Mouse (Mus musculus): Measurements from ENCODE around the gene Taf11.

Taf11 gene

GRCm38 (mm10) chr17:27920676-27921075, 11.0 kb upstream of the Taf11 start:
- 64% methylated on average over 4 of the region's 4 CpGs for WGBS

- WGBS: 89% methylated on average over 4 of the region's 4 CpGs
These were observed 6.7 kb upstream of the Taf11 start for GRCm38 (mm10) chr17:27916366-27916765.

GRCm38 (mm10) chr17:27914742-27915141, 5.1 kb upstream of the Taf11 start:
- 95% methylated on average over 4 of the region's 4 CpGs for WGBS

- 90% methylated on average over 7 of the region's 7 CpGs for WGBS
These were observed 1.7 kb upstream of the Taf11 start for GRCm38 (mm10) chr17:27911371-27911770.

GRCm38 (mm10) chr17:27908888-27909621, 589 bp downstream of the Taf11 start, which contains the start of gene Anks1:
Gene Anks1 (plus strand): TSS chr17:27909306.
- 0% methylated on average over 73 of the region's 78 CpGs for WGBS

GRCm38 (mm10) chr17:27908206-27908887, 1.3 kb downstream of the Taf11 start:
- WGBS: 0% methylated on average over 12 of the region's 12 CpGs

- WGBS: under 1% methylated on average over 45 of the region's 45 CpGs
These were observed 2.0 kb downstream of the Taf11 start for GRCm38 (mm10) chr17:27907512-27908205.

- 77% methylated on average over 19 of the region's 19 CpGs for WGBS
These were observed 23.0 kb downstream of the Taf11 start for GRCm38 (mm10) chr17:27886499-27887210.

- 95% methylated on average over 6 of the region's 6 CpGs for WGBS
These were observed 25.6 kb downstream of the Taf11 start for GRCm38 (mm10) chr17:27883994-27884393.

- WGBS: 89% methylated on average over 8 of the region's 8 CpGs
These were observed 26.5 kb downstream of the Taf11 start for GRCm38 (mm10) chr17:27883129-27883528.

GRCm38 (mm10) chr17:27881518-27881917, 28.1 kb downstream of the Taf11 start:
- 61% methylated on average over 11 of the region's 11 CpGs for WGBS

GRCm38 (mm10) chr17:27874510-27874909, 35.1 kb downstream of the Taf11 start:
- 75% methylated on average over 5 of the region's 5 CpGs for WGBS

GRCm38 (mm10) chr17:27873583-27873982, 36.1 kb downstream of the Taf11 start:
- 72% methylated on average over 3 of the region's 3 CpGs for WGBS

- 54% methylated on average over 3 of the region's 3 CpGs for WGBS
These were observed 37.8 kb downstream of the Taf11 start for GRCm38 (mm10) chr17:27871851-27872250.

GRCm38 (mm10) chr17:27866737-27867136, 42.9 kb downstream of the Taf11 start:
- 88% methylated on average over 4 of the region's 4 CpGs for WGBS

GRCm38 (mm10) chr17:27865461-27865860, 44.2 kb downstream of the Taf11 start:
- WGBS: 79% methylated on average over 2 of the region's 2 CpGs

- 78% methylated on average over 2 of the region's 2 CpGs for WGBS
These were observed 50.5 kb downstream of the Taf11 start for GRCm38 (mm10) chr17:27859131-27859530.

- WGBS: 44% methylated on average over 11 of the region's 11 CpGs
These were observed 51.8 kb downstream of the Taf11 start for GRCm38 (mm10) chr17:27857649-27858475.

GRCm38 (mm10) chr17:27856798-27857648, 52.6 kb downstream of the Taf11 start:
- WGBS: 1% methylated on average over 51 of the region's 52 CpGs

GRCm38 (mm10) chr17:27856265-27856797, 53.3 kb downstream of the Taf11 start, which contains the start of gene Uhrf1bp1:
Gene Uhrf1bp1 (plus strand): TSS chr17:27856441.
- whole genome bisulfite sequencing: 1% methylated on average over 54 of the region's 54 CpGs

Data from cerebral cortex, adult 2 months (tissue).